Mouse (Mus musculus) R1 (cell line): ENCODE results near the gene Psg21.
"Not testable (repeated sequence)": the region's sequence is repeated elsewhere in the genome, so short reads cannot be mapped to it uniquely, and the experiment has no call there.

Experiments
- DNase-seq: peaks from one replicate; pipeline ENCODE4 v3.0.0-alpha.2; 2018; ENCODE audit warnings: low read depth, low spot score

Psg21 gene

DNA sequence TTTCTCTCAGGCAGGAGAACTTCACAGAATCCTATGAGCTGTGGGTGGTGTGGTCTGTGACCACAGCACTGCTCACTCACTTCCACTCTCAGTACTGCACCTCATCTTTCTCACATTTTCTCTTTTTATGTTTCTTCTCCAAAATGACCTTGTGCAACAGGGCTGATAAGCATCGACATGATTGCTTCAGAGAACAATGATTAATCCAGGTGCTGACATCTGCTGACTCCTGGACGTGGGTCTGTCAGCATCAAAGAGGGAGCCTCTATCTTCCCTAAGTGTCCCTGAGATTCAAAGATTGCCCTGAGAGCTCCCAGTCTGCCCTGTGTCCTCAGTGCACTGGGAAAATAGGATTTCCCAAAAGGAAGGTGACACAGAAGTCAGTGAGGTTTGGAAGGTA is at the start of gene Psg21:
TSS of gene Psg21 (minus strand) at position 101 of the 400 bp plus-strand sequence.
- not testable (repeated sequence) for DNase-seq

DNA sequence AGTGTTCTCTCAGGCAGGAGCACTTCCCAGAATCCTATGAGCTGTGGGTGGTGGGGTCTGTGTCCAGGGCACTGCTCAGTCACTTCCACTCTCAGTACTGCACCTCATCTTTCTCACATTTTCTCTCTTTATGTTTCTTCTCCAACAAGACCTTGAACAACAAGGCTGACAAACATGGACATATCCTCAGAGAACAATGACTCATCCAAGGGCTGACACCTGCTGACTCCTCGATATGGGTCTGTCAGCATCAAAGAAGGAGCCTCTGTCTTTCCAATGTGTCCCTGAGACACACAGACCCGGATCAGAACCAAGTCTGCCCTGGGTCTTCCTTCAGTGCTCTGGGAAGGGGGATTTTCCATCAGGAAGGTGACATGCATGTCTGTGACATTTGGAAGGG is 29.6 kb upstream of the Psg21 start, which contains the start of gene Psg20:
TSS of gene Psg20 (minus strand) at position 101 of the 400 bp plus-strand sequence.
- no peak for DNase-seq

GRCm38 (mm10) chr7:18685586-18685985 is 29.1 kb upstream of the Psg21 start:
- no peak for DNase-seq

DNA sequence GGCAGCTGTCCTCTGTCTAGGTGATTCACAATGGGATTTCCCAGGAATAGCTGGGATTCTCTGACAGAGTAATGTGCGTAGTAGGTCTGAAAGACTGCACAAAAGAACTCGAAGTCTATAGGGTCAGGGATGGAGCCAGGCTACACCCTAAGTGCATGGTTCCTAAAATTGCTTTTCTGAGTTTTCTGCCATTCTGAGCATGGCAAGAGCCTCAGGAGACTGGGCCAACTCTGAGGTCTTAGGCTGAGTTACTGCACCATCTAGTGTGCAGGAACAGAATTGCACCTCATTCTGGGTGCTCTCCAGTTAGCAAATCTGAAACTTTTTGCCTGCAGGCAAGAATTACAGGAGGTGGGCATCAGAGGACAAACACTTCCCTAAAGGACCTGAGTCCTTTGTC is 23.2 kb upstream of the Psg21 start:
- peak; percentile 45 for DNase-seq

GRCm38 (mm10) chr7:18626921-18627320 is 29.6 kb downstream of the Psg21 start:
- not testable (repeated sequence) for DNase-seq

- not testable (repeated sequence) for DNase-seq
These were observed 40.1 kb downstream of the Psg21 start, which contains the start of gene Psg23 for GRCm38 (mm10) chr7:18616401-18616800. Gene Psg23 (minus strand): TSS chr7:18616501.
